Mouse (Mus musculus): ENCODE data around the gene Ubap2. TPM values are rescaled to one million over a fixed set of nuclear protein-coding genes. Genes with fewer than 3 reads are reported as not detected.

Gene Ubap2
- polyA plus RNA-seq, 1 experiment = 203 TPM

GRCm38 (mm10) chr4:41240916-41241315, 34.0 kb downstream of the Ubap2 start:
- TF ChIP-seq CTCF (IDR thresholded peaks at IDR 0.05; ENCODE audit: control insufficient read depth, insufficient read depth, insufficient replicate concordance, low read depth, low read length) (no peak), POLR2A (IDR thresholded peaks at IDR 0.05; ENCODE audit: control insufficient read depth, low read depth, low read length) (no peak)
- Histone ChIP-seq H3K4me3 (ENCODE audit: control insufficient read depth, low read depth, low read length) (no peak overlapping the region), H3K27ac (ENCODE audit: control insufficient read depth, insufficient read depth, low read depth, low read length) (no peak overlapping the region), H3K36me3 (ENCODE audit: control insufficient read depth, insufficient read depth, low read length) (no peaks in the 10 kb centered on the region), H3K27me3 (ENCODE audit: control insufficient read depth, insufficient read depth, low read length) (no peaks in the 10 kb centered on the region), H3K4me1 (ENCODE audit: control insufficient read depth, insufficient read depth, low read length) (no peaks in the 10 kb centered on the region)

- peaks cover 2% of the 10 kb centered on the region; the same call in 1 of the 2 replicates for H3K36me3 ChIP-seq (ENCODE audit: control insufficient read depth, insufficient read depth, low read length)
- no peak overlapping the region for H3K4me3 ChIP-seq (ENCODE audit: control insufficient read depth, low read depth, low read length)
- no peaks in the 10 kb centered on the region for H3K4me1 ChIP-seq (ENCODE audit: control insufficient read depth, insufficient read depth, low read length)
- no peak overlapping the region for H3K27ac ChIP-seq (ENCODE audit: control insufficient read depth, insufficient read depth, low read depth, low read length)
- H3K27me3 ChIP-seq (ENCODE audit: control insufficient read depth, insufficient read depth, low read length) = no peaks in the 10 kb centered on the region
- TF ChIP-seq POLR2A (IDR thresholded peaks at IDR 0.05; ENCODE audit: control insufficient read depth, low read depth, low read length) (no peak), CTCF (IDR thresholded peaks at IDR 0.05; ENCODE audit: control insufficient read depth, insufficient read depth, insufficient replicate concordance, low read depth, low read length) (no peak)
Observed at GRCm38 (mm10) chr4:41235621-41236020, 39.3 kb downstream of the Ubap2 start.

- H3K4me1 ChIP-seq (ENCODE audit: control insufficient read depth, insufficient read depth, low read length) = no peaks in the 10 kb centered on the region
- H3K4me3 ChIP-seq (ENCODE audit: control insufficient read depth, low read depth, low read length) = no peak overlapping the region
- TF ChIP-seq POLR2A (IDR thresholded peaks at IDR 0.05; ENCODE audit: control insufficient read depth, low read depth, low read length) (no peak), CTCF (IDR thresholded peaks at IDR 0.05; ENCODE audit: control insufficient read depth, insufficient read depth, insufficient replicate concordance, low read depth, low read length) (no peak)
- H3K27ac ChIP-seq (ENCODE audit: control insufficient read depth, insufficient read depth, low read depth, low read length) = no peak overlapping the region
- H3K27me3 ChIP-seq (ENCODE audit: control insufficient read depth, insufficient read depth, low read length) = no peaks in the 10 kb centered on the region
- H3K36me3 ChIP-seq (ENCODE audit: control insufficient read depth, insufficient read depth, low read length) = peaks cover 4% of the 10 kb centered on the region
Observed at GRCm38 (mm10) chr4:41226351-41226750, 48.6 kb downstream of the Ubap2 start.

- Histone ChIP-seq H3K4me1 (ENCODE audit: control insufficient read depth, insufficient read depth, low read length) (no peaks in the 10 kb centered on the region), H3K36me3 (ENCODE audit: control insufficient read depth, insufficient read depth, low read length) (peaks cover 4% of the 10 kb centered on the region), H3K4me3 (ENCODE audit: control insufficient read depth, low read depth, low read length) (no peak overlapping the region), H3K27me3 (ENCODE audit: control insufficient read depth, insufficient read depth, low read length) (no peaks in the 10 kb centered on the region), H3K27ac (ENCODE audit: control insufficient read depth, insufficient read depth, low read depth, low read length) (no peak overlapping the region)
- TF ChIP-seq CTCF (IDR thresholded peaks at IDR 0.05; ENCODE audit: control insufficient read depth, insufficient read depth, insufficient replicate concordance, low read depth, low read length) (no peak), POLR2A (IDR thresholded peaks at IDR 0.05; ENCODE audit: control insufficient read depth, low read depth, low read length) (no peak)
Observed at GRCm38 (mm10) chr4:41225412-41225811, 49.5 kb downstream of the Ubap2 start.

GRCm38 (mm10) chr4:41208050-41208449, 66.9 kb downstream of the Ubap2 start:
- no peaks in the 10 kb centered on the region for H3K27me3 ChIP-seq (ENCODE audit: control insufficient read depth, insufficient read depth, low read length)
- no peaks in the 10 kb centered on the region for H3K4me1 ChIP-seq (ENCODE audit: control insufficient read depth, insufficient read depth, low read length)
- H3K36me3 ChIP-seq (ENCODE audit: control insufficient read depth, insufficient read depth, low read length) = peaks cover 14% of the 10 kb centered on the region
- no peak overlapping the region for H3K4me3 ChIP-seq (ENCODE audit: control insufficient read depth, low read depth, low read length)
- TF ChIP-seq POLR2A (IDR thresholded peaks at IDR 0.05; ENCODE audit: control insufficient read depth, low read depth, low read length) = no peak
- TF ChIP-seq CTCF (IDR thresholded peaks at IDR 0.05; ENCODE audit: control insufficient read depth, insufficient read depth, insufficient replicate concordance, low read depth, low read length) = no peak
- H3K27ac ChIP-seq (ENCODE audit: control insufficient read depth, insufficient read depth, low read depth, low read length) = no peak overlapping the region

- Histone ChIP-seq H3K27ac (ENCODE audit: control insufficient read depth, insufficient read depth, low read depth, low read length) (no peak overlapping the region), H3K4me1 (ENCODE audit: control insufficient read depth, insufficient read depth, low read length) (no peaks in the 10 kb centered on the region), H3K4me3 (ENCODE audit: control insufficient read depth, low read depth, low read length) (no peak overlapping the region), H3K36me3 (ENCODE audit: control insufficient read depth, insufficient read depth, low read length) (peaks cover 19% of the 10 kb centered on the region), H3K27me3 (ENCODE audit: control insufficient read depth, insufficient read depth, low read length) (no peaks in the 10 kb centered on the region)
- no peak for TF ChIP-seq POLR2A (IDR thresholded peaks at IDR 0.05; ENCODE audit: control insufficient read depth, low read depth, low read length)
- no peak for TF ChIP-seq CTCF (IDR thresholded peaks at IDR 0.05; ENCODE audit: control insufficient read depth, insufficient read depth, insufficient replicate concordance, low read depth, low read length)
Observed at GRCm38 (mm10) chr4:41205751-41206150, 69.2 kb downstream of the Ubap2 start.

GRCm38 (mm10) chr4:41202135-41202534, 72.8 kb downstream of the Ubap2 start:
- no peak for TF ChIP-seq POLR2A (IDR thresholded peaks at IDR 0.05; ENCODE audit: control insufficient read depth, low read depth, low read length)
- no peak for TF ChIP-seq CTCF (IDR thresholded peaks at IDR 0.05; ENCODE audit: control insufficient read depth, insufficient read depth, insufficient replicate concordance, low read depth, low read length)
- peaks cover 19% of the 10 kb centered on the region for H3K36me3 ChIP-seq (ENCODE audit: control insufficient read depth, insufficient read depth, low read length)
- no peaks in the 10 kb centered on the region for H3K27me3 ChIP-seq (ENCODE audit: control insufficient read depth, insufficient read depth, low read length)
- no peak overlapping the region for H3K27ac ChIP-seq (ENCODE audit: control insufficient read depth, insufficient read depth, low read depth, low read length)
- H3K4me3 ChIP-seq (ENCODE audit: control insufficient read depth, low read depth, low read length) = no peak overlapping the region
- H3K4me1 ChIP-seq (ENCODE audit: control insufficient read depth, insufficient read depth, low read length) = no peaks in the 10 kb centered on the region

Measured in testis, adult 2 months (tissue).